Mouse (Mus musculus): ENCODE measurements at regions not wholly inside any gene's neighbourhood (a gene's known extent, or its start where the extent isn't known, plus 50 kb on each side); places are given as distances from the start of the nearest gene placed in this dataset.
A peak's percentile ranks its signal among the peaks of the same experiment; 100 is the strongest.

GRCm38 (mm10) chr8:65443266-65443665, 174.4 kb upstream of the March1 start:
- DNase-seq = no peak

GRCm38 (mm10) chr8:65420870-65421269, 196.8 kb upstream of the March1 start:
- DNase-seq = no peak

- no peak for DNase-seq
Measured at GRCm38 (mm10) chr8:65417897-65418296, 199.8 kb upstream of the March1 start.

- peak; percentile 48 for DNase-seq
Measured at GRCm38 (mm10) chr8:65414201-65414600, 203.5 kb upstream of the March1 start.

- DNase-seq = peak; percentile 23
Measured at GRCm38 (mm10) chr8:65412291-65412690, 205.4 kb upstream of the March1 start.

- peak; percentile 17 for DNase-seq
Measured at GRCm38 (mm10) chr8:65395755-65396154, 221.9 kb upstream of the March1 start.

- no peak for DNase-seq
Measured at GRCm38 (mm10) chr8:65355990-65356389, 226.6 kb upstream of the BC030870 start.

- peak; percentile 71 for DNase-seq
Measured at GRCm38 (mm10) chr8:65349396-65349795, 220.0 kb upstream of the BC030870 start.

- no peak for DNase-seq
Measured at GRCm38 (mm10) chr8:65331136-65331535, 201.8 kb upstream of the BC030870 start.

- DNase-seq = no peak
Measured at GRCm38 (mm10) chr8:65288687-65289086, 159.3 kb upstream of the BC030870 start.

- DNase-seq = no peak
Measured at GRCm38 (mm10) chr8:65280390-65280789, 151.0 kb upstream of the BC030870 start.
